29 mouse cellular contexts compared by ENCODE assay signal in genomic region chr12:13834723-13835122, GRCm38 (mm10).
DNase-seq lines count a peak whose midpoint lies in the region; ATAC-seq and TF ChIP-seq lines count a peak whose summit lies in the region.
"Had no signal": no experiment of that assay in that cellular context is flagged by ENCODE, and none has a peak within 500 bp of the region (broad histone marks: within the 10 kb centered on the region; RNA-seq: fewer than 3 reads in every experiment).

No protein-coding gene starts in this region.

- no peak for DNase-seq in forebrain, embryonic 10.5 days (ENCODE audit: extremely low spot score, low spot score)
- DNase-seq in layer of hippocampus, adult 9-11 months: peak; percentile 11
- DNase-seq in layer of hippocampus, postnatal 36 days: no peak
- DNase-seq in brain, embryonic 14.5 days (ENCODE audit: low read depth): peak; percentile 50
- no peak for DNase-seq in adrenal gland, postnatal 4 days (ENCODE audit: low spot score in 2 of 2)
- DNase-seq: adrenal gland, adult 2 months; adrenal gland, postnatal 14 days; cerebellum, adult 11-12 months; cerebellum, adult 8-10 months; cerebellum, postnatal 10 days; cerebellum, postnatal 36 days; embryo, embryonic 11 days; gastrocnemius, postnatal 10 days; gastrocnemius, postnatal 36 days; heart, adult 2 months; heart, postnatal 14 days; heart, postnatal 4 days; kidney, adult 11 months had no signal

- H3K4me2 ChIP-seq in forebrain, embryonic 15.5 days (replicated peaks): no peak overlapping the region
- H3K4me2 ChIP-seq in forebrain, embryonic 16.5 days (ENCODE audit: low read length): no peak overlapping the region
- no peak overlapping the region for H3K4me2 ChIP-seq in intestine, embryonic 15.5 days (replicated peaks)
- H3K4me2 ChIP-seq: embryonic facial prominence, embryonic 13.5 days; heart, embryonic 13.5 days; hindbrain, embryonic 12.5 days; hindbrain, embryonic 15.5 days had no signal

- H3K4me1 ChIP-seq in forebrain, embryonic 15.5 days: peaks cover 5% of the 10 kb centered on the region; the same call in 1 of the 2 replicates
- no peaks in the 10 kb centered on the region for H3K4me1 ChIP-seq in forebrain, embryonic 10.5 days
- no peaks in the 10 kb centered on the region for H3K4me1 ChIP-seq in forebrain, embryonic 16.5 days (replicated peaks; ENCODE audit: control insufficient read depth, insufficient read depth, low read length)
- no peaks in the 10 kb centered on the region for H3K4me1 ChIP-seq in intestine, embryonic 15.5 days (replicated peaks)
- H3K4me1 ChIP-seq: embryonic facial prominence, embryonic 10.5 days; embryonic facial prominence, embryonic 13.5 days; heart, embryonic 10.5 days; heart, embryonic 13.5 days; hindbrain, embryonic 12.5 days; hindbrain, embryonic 15.5 days had no signal

- ATAC-seq in forebrain, embryonic 15.5 days (replicated peaks): peak; percentile 38; the same call in 1 of the 2 replicates
- ATAC-seq in forebrain, embryonic 16.5 days: peak; percentile 76
- ATAC-seq in intestine, embryonic 15.5 days: no peak
- ATAC-seq: CD4-positive, CD25-positive, alpha-beta regulatory T cell, adult 4 months had no signal

- TF ChIP-seq POLR2A in brain, embryonic 14.5 days (IDR thresholded peaks at IDR 0.05; ENCODE audit: borderline replicate concordance, extremely low read depth, insufficient read depth, insufficient read length, poor library complexity, severe bottlenecking): no peak

- 62% methylated on average over 3 of the region's 3 CpGs for WGBS in forebrain, embryonic 15.5 days
- 88% methylated on average over 3 of the region's 3 CpGs for WGBS in forebrain, embryonic 10.5 days
- 58% methylated on average over 3 of the region's 3 CpGs for WGBS in forebrain, embryonic 16.5 days
- WGBS in intestine, embryonic 15.5 days: 81% methylated on average over 3 of the region's 3 CpGs

- no peaks in the 10 kb centered on the region for H3K9me3 ChIP-seq in forebrain, embryonic 15.5 days
- no peaks in the 10 kb centered on the region for H3K9me3 ChIP-seq in forebrain, embryonic 10.5 days
- H3K9me3 ChIP-seq in forebrain, embryonic 16.5 days (ENCODE audit: control insufficient read depth, low read length): no peaks in the 10 kb centered on the region
- no peaks in the 10 kb centered on the region for H3K9me3 ChIP-seq in intestine, embryonic 15.5 days
- H3K9me3 ChIP-seq: embryonic facial prominence, embryonic 10.5 days; embryonic facial prominence, embryonic 13.5 days; heart, embryonic 10.5 days; heart, embryonic 13.5 days; hindbrain, embryonic 12.5 days; hindbrain, embryonic 15.5 days had no signal

- no peak overlapping the region for H3K4me3 ChIP-seq in forebrain, embryonic 15.5 days
- no peak overlapping the region for H3K4me3 ChIP-seq in forebrain, embryonic 10.5 days
- H3K4me3 ChIP-seq in forebrain, embryonic 16.5 days (replicated peaks; ENCODE audit: low read length): no peak overlapping the region
- no peak overlapping the region for H3K4me3 ChIP-seq in intestine, embryonic 15.5 days (replicated peaks)
- H3K4me3 ChIP-seq: embryonic facial prominence, embryonic 10.5 days; embryonic facial prominence, embryonic 13.5 days; erythroblast, embryonic 14.5 days; heart, adult 2 months; heart, embryonic 10.5 days; heart, embryonic 13.5 days; hindbrain, embryonic 12.5 days; hindbrain, embryonic 15.5 days had no signal

- no peak overlapping the region for H3K9ac ChIP-seq in forebrain, embryonic 15.5 days (replicated peaks)
- no peak overlapping the region for H3K9ac ChIP-seq in forebrain, embryonic 16.5 days (replicated peaks; ENCODE audit: low read depth, low read length)
- H3K9ac ChIP-seq in intestine, embryonic 15.5 days: no peak overlapping the region
- H3K9ac ChIP-seq: embryonic facial prominence, embryonic 13.5 days; heart, embryonic 13.5 days; hindbrain, embryonic 12.5 days; hindbrain, embryonic 15.5 days had no signal

- H3K27me3 ChIP-seq in forebrain, embryonic 15.5 days: no peaks in the 10 kb centered on the region
- no peaks in the 10 kb centered on the region for H3K27me3 ChIP-seq in forebrain, embryonic 10.5 days (ENCODE audit: poor library complexity, severe bottlenecking)
- no peaks in the 10 kb centered on the region for H3K27me3 ChIP-seq in forebrain, embryonic 16.5 days (replicated peaks; ENCODE audit: control insufficient read depth, insufficient read depth, low read length)
- no peaks in the 10 kb centered on the region for H3K27me3 ChIP-seq in intestine, embryonic 15.5 days (replicated peaks)
- H3K27me3 ChIP-seq: embryonic facial prominence, embryonic 13.5 days; heart, embryonic 13.5 days; hindbrain, embryonic 12.5 days; hindbrain, embryonic 15.5 days had no signal

- no peak for TF ChIP-seq CTCF in brain, embryonic 14.5 days (IDR thresholded peaks at IDR 0.05; ENCODE audit: borderline replicate concordance, extremely low read depth, insufficient read depth, insufficient read length)

- no peak overlapping the region for H3K27ac ChIP-seq in forebrain, embryonic 15.5 days (replicated peaks)
- no peak overlapping the region for H3K27ac ChIP-seq in forebrain, embryonic 10.5 days
- no peak overlapping the region for H3K27ac ChIP-seq in forebrain, embryonic 16.5 days (ENCODE audit: low read length)
- H3K27ac ChIP-seq in intestine, embryonic 15.5 days: no peak overlapping the region
- H3K27ac ChIP-seq: embryonic facial prominence, embryonic 10.5 days; embryonic facial prominence, embryonic 13.5 days; heart, adult 2 months; heart, embryonic 10.5 days; heart, embryonic 13.5 days; hindbrain, embryonic 12.5 days; hindbrain, embryonic 15.5 days had no signal

- H3K36me3 ChIP-seq in forebrain, embryonic 15.5 days: no peaks in the 10 kb centered on the region
- no peaks in the 10 kb centered on the region for H3K36me3 ChIP-seq in forebrain, embryonic 10.5 days (replicated peaks)
- no peaks in the 10 kb centered on the region for H3K36me3 ChIP-seq in forebrain, embryonic 16.5 days (ENCODE audit: control insufficient read depth, insufficient read depth)
- H3K36me3 ChIP-seq in intestine, embryonic 15.5 days: no peaks in the 10 kb centered on the region
- H3K36me3 ChIP-seq: embryonic facial prominence, embryonic 10.5 days; embryonic facial prominence, embryonic 13.5 days; heart, embryonic 10.5 days; heart, embryonic 13.5 days; hindbrain, embryonic 12.5 days; hindbrain, embryonic 15.5 days had no signal

Comparison
In these comparisons a context has a peak if more than half of its experiments do, and no peak if none do; other contexts are left out.
1. DNase-seq: peak in layer of hippocampus, adult 9-11 months (single experiment) and brain, embryonic 14.5 days (single experiment); none in forebrain, embryonic 10.5 days (single experiment), layer of hippocampus, postnatal 36 days (0 of 2) and adrenal gland, postnatal 4 days (0 of 2).